Mouse (Mus musculus) lung, embryonic 15.5 days (tissue): Measurements from ENCODE around the gene Entpd1. TPM values are rescaled to one million over a fixed set of nuclear protein-coding genes. Genes with fewer than 3 reads are reported as not detected.

Experiments
- ATAC-seq: fragments of 200-750 bp; cut with Nextera tagmentation; 2 replicates; pipeline ENCODE4 v1.8.0; 2017; ENCODE audit warnings: moderate number of reproducible peaks, borderline replicate concordance; ENCODE audit not compliant: low FRiP score, low TSS enrichment; ENCODE audit errors: extremely low read depth
- H3K27ac ChIP-seq: fragments of 300-500 bp; sonication (generic); 2 replicates; pipeline ENCODE4 v1.5.1; 2015; ENCODE audit warnings: moderate library complexity, mild to moderate bottlenecking, inconsistent platforms
- H3K27me3 ChIP-seq: fragments of 300-500 bp; sonication (generic); 2 replicates; pipeline ENCODE4 v1.6.1; 2015; ENCODE audit warnings: inconsistent platforms
- H3K36me3 ChIP-seq: fragments of 300-500 bp; sonication (generic); 2 replicates; pipeline ENCODE4 v1.6.1; 2015; ENCODE audit warnings: inconsistent platforms
- H3K4me1 ChIP-seq: fragments of 300-500 bp; sonication (generic); 2 replicates; pipeline ENCODE4 v1.6.1; 2015; ENCODE audit warnings: inconsistent platforms
- H3K4me2 ChIP-seq: fragments of 300-500 bp; sonication (generic); 2 replicates; pipeline ENCODE4 v1.6.1; 2015; ENCODE audit warnings: inconsistent platforms, mild to moderate bottlenecking, moderate library complexity
- H3K4me3 ChIP-seq: fragments of 300-500 bp; sonication (generic); 2 replicates; pipeline ENCODE4 v1.5.1; 2015; ENCODE audit warnings: mild to moderate bottlenecking, inconsistent platforms
- H3K9ac ChIP-seq: fragments of 300-500 bp; sonication (generic); 2 replicates; pipeline ENCODE4 v1.6.1; 2015; ENCODE audit warnings: inconsistent platforms
- H3K9me3 ChIP-seq: fragments of 300-500 bp; sonication (generic); 2 replicates; pipeline ENCODE4 v1.6.1; 2016; ENCODE audit warnings: inconsistent platforms
- WGBS: fragments of 180-500 bp; shearing (Covaris S2); methylation state at CpG from one replicate; pipeline ENCODE4 v1.1.7; 2015; 5-methylcytosine and 5-hydroxymethylcytosine counted together
- polyA plus RNA-seq: library from polyadenylated mRNA; unstranded; fragments of >200 nt; fragmentation: Nextera tagmentation; extraction: Ambion mirVana; gene quantifications from 2 replicates; pipeline ENCODE4 v1.2.1, GENCODE M21; 2015

The Entpd1 gene
- polyA plus RNA-seq, 1 experiment from 2014 or later, result 16.1 TPM

GRCm38 (mm10) chr19:40650090-40650489, 37.9 kb downstream of the Entpd1 start:
- 39% methylated on average over 5 of the region's 5 CpGs for WGBS
- H3K4me1 ChIP-seq, result peaks cover 26% of the 10 kb centered on the region
- no peak overlapping the region for H3K27ac ChIP-seq
- no peaks in the 10 kb centered on the region for H3K36me3 ChIP-seq
- no peaks in the 10 kb centered on the region for H3K9me3 ChIP-seq
- no peak overlapping the region for H3K4me3 ChIP-seq
- H3K27me3 ChIP-seq, result no peaks in the 10 kb centered on the region
- ATAC-seq, result no peak
- H3K9ac ChIP-seq, result no peak overlapping the region
- no peak overlapping the region for H3K4me2 ChIP-seq

- H3K36me3 ChIP-seq, result no peaks in the 10 kb centered on the region
- H3K27me3 ChIP-seq, result no peaks in the 10 kb centered on the region; the same call in 1 of the 2 replicates
- no peak overlapping the region for H3K27ac ChIP-seq
- WGBS, result 81% methylated on average over 5 of the region's 5 CpGs
- no peaks in the 10 kb centered on the region for H3K9me3 ChIP-seq
- no peak for ATAC-seq
- H3K4me1 ChIP-seq, result peaks cover 26% of the 10 kb centered on the region
- no peak overlapping the region for H3K4me3 ChIP-seq
- H3K4me2 ChIP-seq, result no peak overlapping the region
- no peak overlapping the region for H3K9ac ChIP-seq
Measured at GRCm38 (mm10) chr19:40656207-40656606, 44.0 kb downstream of the Entpd1 start.

GRCm38 (mm10) chr19:40658281-40658680, 46.1 kb downstream of the Entpd1 start:
- Histone ChIP-seq H3K4me1 (peaks cover 29% of the 10 kb centered on the region), H3K4me2 (no peak overlapping the region; the same call in 1 of the 2 replicates), H3K4me3 (no peak overlapping the region), H3K9ac (no peak overlapping the region), H3K27me3 (no peaks in the 10 kb centered on the region; the same call in 1 of the 2 replicates), H3K27ac (no peak overlapping the region), H3K36me3 (no peaks in the 10 kb centered on the region), H3K9me3 (no peaks in the 10 kb centered on the region)
- no peak for ATAC-seq
- WGBS, result 36% methylated on average over 6 of the region's 6 CpGs

- Histone ChIP-seq H3K27ac (no peak overlapping the region), H3K4me2 (peak overlapping the region; percentile 60), H3K4me3 (no peak overlapping the region), H3K36me3 (no peaks in the 10 kb centered on the region), H3K4me1 (peaks cover 33% of the 10 kb centered on the region), H3K27me3 (no peaks in the 10 kb centered on the region; the same call in 1 of the 2 replicates), H3K9ac (no peak overlapping the region), H3K9me3 (no peaks in the 10 kb centered on the region)
- 35% methylated on average over 5 of the region's 5 CpGs for WGBS
- peak; percentile 19; the same call in 1 of the 2 replicates for ATAC-seq
Measured at GRCm38 (mm10) chr19:40658935-40659334, 46.8 kb downstream of the Entpd1 start.

GRCm38 (mm10) chr19:40659651-40660478, 47.7 kb downstream of the Entpd1 start:
- peak overlapping the region; percentile 70 for H3K27ac ChIP-seq
- H3K9me3 ChIP-seq, result no peaks in the 10 kb centered on the region
- no peaks in the 10 kb centered on the region for H3K36me3 ChIP-seq
- H3K27me3 ChIP-seq, result no peaks in the 10 kb centered on the region; the same call in 1 of the 2 replicates
- peak overlapping the region; percentile 60 for H3K4me2 ChIP-seq
- peak overlapping the region; percentile 31 for H3K9ac ChIP-seq
- H3K4me1 ChIP-seq, result peaks cover 33% of the 10 kb centered on the region
- peak overlapping the region; percentile 34 for H3K4me3 ChIP-seq
- WGBS, result under 1% methylated on average over 16 of the region's 16 CpGs
- ATAC-seq, result no peak

GRCm38 (mm10) chr19:40660510-40660909, 48.3 kb downstream of the Entpd1 start:
- Histone ChIP-seq H3K27me3 (no peaks in the 10 kb centered on the region; the same call in 1 of the 2 replicates), H3K27ac (peak overlapping the region; percentile 70), H3K9me3 (no peaks in the 10 kb centered on the region), H3K36me3 (no peaks in the 10 kb centered on the region), H3K4me1 (peaks cover 33% of the 10 kb centered on the region), H3K4me3 (peak overlapping the region; percentile 34), H3K9ac (peak overlapping the region; percentile 31), H3K4me2 (peak overlapping the region; percentile 60)
- 16% methylated on average over 9 of the region's 9 CpGs for WGBS
- ATAC-seq, result no peak

GRCm38 (mm10) chr19:40661108-40661507, 48.9 kb downstream of the Entpd1 start:
- no peaks in the 10 kb centered on the region; the same call in 1 of the 2 replicates for H3K27me3 ChIP-seq
- peaks cover 33% of the 10 kb centered on the region for H3K4me1 ChIP-seq
- H3K4me2 ChIP-seq, result peak overlapping the region; percentile 60
- H3K9me3 ChIP-seq, result no peaks in the 10 kb centered on the region
- no peaks in the 10 kb centered on the region for H3K36me3 ChIP-seq
- no peak overlapping the region; the same call in 1 of the 2 replicates for H3K27ac ChIP-seq
- H3K4me3 ChIP-seq, result peak overlapping the region; percentile 34
- WGBS, result 80% methylated on average over 2 of the region's 2 CpGs
- ATAC-seq, result no peak
- H3K9ac ChIP-seq, result no peak overlapping the region

GRCm38 (mm10) chr19:40661874-40662273, 49.7 kb downstream of the Entpd1 start:
- H3K27me3 ChIP-seq, result no peaks in the 10 kb centered on the region; the same call in 1 of the 2 replicates
- H3K9ac ChIP-seq, result no peak overlapping the region
- H3K36me3 ChIP-seq, result no peaks in the 10 kb centered on the region
- 0 out of 2 replicates have a peak overlapping the region, but pooled peaks have one; percentile 49 for H3K27ac ChIP-seq
- H3K4me1 ChIP-seq, result peaks cover 33% of the 10 kb centered on the region
- no peak for ATAC-seq
- H3K4me3 ChIP-seq, result no peak overlapping the region
- WGBS, result 90% methylated on average over 6 of the region's 6 CpGs
- H3K9me3 ChIP-seq, result no peaks in the 10 kb centered on the region
- peak overlapping the region; percentile 60; the same call in 1 of the 2 replicates for H3K4me2 ChIP-seq

- Histone ChIP-seq H3K27ac (peak overlapping the region; percentile 49; the same call in 1 of the 2 replicates), H3K9me3 (no peaks in the 10 kb centered on the region), H3K4me3 (no peak overlapping the region), H3K4me2 (no peak overlapping the region), H3K9ac (no peak overlapping the region), H3K4me1 (peaks cover 33% of the 10 kb centered on the region), H3K36me3 (no peaks in the 10 kb centered on the region), H3K27me3 (no peaks in the 10 kb centered on the region; the same call in 1 of the 2 replicates)
- peak; percentile 40; the same call in 1 of the 2 replicates for ATAC-seq
- 32% methylated on average over 2 of the region's 2 CpGs for WGBS
Measured at GRCm38 (mm10) chr19:40662727-40663126, 50.6 kb downstream of the Entpd1 start.

- Histone ChIP-seq H3K9me3 (no peaks in the 10 kb centered on the region), H3K4me1 (peaks cover 9% of the 10 kb centered on the region), H3K27ac (no peak overlapping the region), H3K9ac (no peak overlapping the region), H3K4me2 (no peak overlapping the region), H3K36me3 (no peaks in the 10 kb centered on the region), H3K4me3 (no peak overlapping the region), H3K27me3 (no peaks in the 10 kb centered on the region)
- no peak for ATAC-seq
- 66% methylated on average over 7 of the region's 7 CpGs for WGBS
Measured at GRCm38 (mm10) chr19:40665778-40666177, 53.6 kb downstream of the Entpd1 start.

- Histone ChIP-seq H3K27me3 (no peaks in the 10 kb centered on the region), H3K9ac (no peak overlapping the region), H3K36me3 (no peaks in the 10 kb centered on the region), H3K27ac (no peak overlapping the region), H3K9me3 (no peaks in the 10 kb centered on the region), H3K4me1 (peaks cover 7% of the 10 kb centered on the region), H3K4me3 (no peak overlapping the region), H3K4me2 (no peak overlapping the region)
- WGBS, result 53% methylated on average over 6 of the region's 6 CpGs
- ATAC-seq, result no peak
Measured at GRCm38 (mm10) chr19:40667111-40667510, 54.9 kb downstream of the Entpd1 start.

GRCm38 (mm10) chr19:40675329-40675728, 63.2 kb downstream of the Entpd1 start:
- H3K4me2 ChIP-seq, result no peak overlapping the region
- WGBS, result 74% methylated on average over 5 of the region's 5 CpGs
- no peak overlapping the region for H3K27ac ChIP-seq
- H3K36me3 ChIP-seq, result no peaks in the 10 kb centered on the region
- no peak overlapping the region for H3K4me3 ChIP-seq
- H3K27me3 ChIP-seq, result no peaks in the 10 kb centered on the region
- no peak overlapping the region for H3K9ac ChIP-seq
- H3K4me1 ChIP-seq, result peaks cover 10% of the 10 kb centered on the region; the same call in 1 of the 2 replicates
- no peaks in the 10 kb centered on the region for H3K9me3 ChIP-seq
- no peak for ATAC-seq
